Mouse (Mus musculus): Measurements from ENCODE around the gene Pbld2. TPM values are rescaled to one million over a fixed set of nuclear protein-coding genes. Genes with fewer than 3 reads are reported as not detected.
A peak's percentile ranks its signal among the peaks of the same experiment; 100 is the strongest.

Gene Pbld2
- 1 to 10 TPM; 1.2 to 1.6 TPM for total RNA-seq (2021)
- long read RNA-seq, experiment 1, partial matches to known transcripts, result 0 of 1 reads
- long read RNA-seq, experiment 1, other reads (novel, unspliced or antisense), result 1 of 1 reads
- long read RNA-seq, experiment 2, partial matches to known transcripts, result 0 of 3 reads
- long read RNA-seq, experiment 2, other reads (novel, unspliced or antisense), result 3 of 3 reads

DNA sequence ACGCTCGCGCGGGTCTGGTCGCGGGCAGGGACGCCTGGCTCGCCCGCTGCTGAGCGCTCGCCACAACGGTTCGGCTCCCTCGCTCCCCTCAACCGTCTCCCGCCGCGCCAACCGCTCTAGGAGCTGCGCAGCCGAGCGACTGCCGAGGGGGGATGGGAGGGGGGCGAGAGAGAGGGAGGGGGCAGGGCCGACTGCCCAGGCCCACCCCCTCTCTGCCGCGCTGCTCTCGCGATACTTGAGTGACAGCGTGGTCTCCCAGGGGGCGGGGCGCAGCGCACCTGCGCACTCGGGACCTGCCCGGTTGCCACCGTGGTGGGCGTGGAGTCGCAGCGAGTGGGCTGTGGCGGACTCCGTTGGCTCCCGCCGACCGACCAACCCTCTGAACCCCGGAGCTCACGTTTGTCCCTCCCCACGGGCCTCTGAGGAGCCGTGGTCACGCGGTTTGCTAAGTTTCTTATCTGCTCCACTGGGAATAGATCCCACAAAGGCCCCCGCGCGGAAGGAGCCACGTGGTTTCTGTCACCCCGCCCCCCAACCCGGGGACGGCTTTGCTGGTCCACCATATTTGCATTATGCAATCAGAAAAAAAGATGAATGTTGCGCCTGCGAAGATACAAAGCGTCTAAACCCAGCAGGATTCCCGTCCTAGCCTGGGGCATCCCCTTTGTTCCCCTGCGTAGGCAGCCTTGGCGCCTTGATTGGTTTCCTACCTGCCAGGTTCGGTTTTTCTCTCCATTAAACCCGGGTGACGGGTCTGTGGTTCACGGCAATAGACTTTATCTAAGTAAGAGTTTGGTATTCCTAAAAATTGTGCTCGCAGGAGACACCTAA is at the start of gene Pbld2, which contains the start of gene Hnrnph3:
TSS of gene Pbld2 (plus strand) at position 567 of the 831 bp plus-strand sequence.
TSS of gene Hnrnph3 (minus strand) at position 469 of the 831 bp plus-strand sequence.
- peak; percentile 99 for DNase-seq

DNA sequence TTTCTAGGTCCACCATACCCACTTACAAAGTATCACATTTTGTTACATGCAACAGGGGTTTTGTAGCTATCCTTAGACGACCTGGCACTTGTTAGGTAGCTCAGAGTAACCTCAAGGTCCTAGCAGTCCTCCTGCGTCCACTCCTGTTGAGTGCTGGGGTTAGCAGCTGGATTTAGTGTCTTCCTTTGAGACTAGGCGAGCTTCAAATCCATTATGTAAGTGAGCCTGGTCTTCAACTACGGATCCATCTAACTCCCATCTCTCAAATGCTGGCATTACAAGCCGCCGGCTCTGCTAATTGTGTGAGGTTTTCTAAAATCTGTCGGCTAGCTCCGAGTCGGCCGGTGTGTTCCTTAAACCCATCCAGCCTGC is 44.5 kb upstream of the Pbld2 start:
- no peak for DNase-seq

DNA sequence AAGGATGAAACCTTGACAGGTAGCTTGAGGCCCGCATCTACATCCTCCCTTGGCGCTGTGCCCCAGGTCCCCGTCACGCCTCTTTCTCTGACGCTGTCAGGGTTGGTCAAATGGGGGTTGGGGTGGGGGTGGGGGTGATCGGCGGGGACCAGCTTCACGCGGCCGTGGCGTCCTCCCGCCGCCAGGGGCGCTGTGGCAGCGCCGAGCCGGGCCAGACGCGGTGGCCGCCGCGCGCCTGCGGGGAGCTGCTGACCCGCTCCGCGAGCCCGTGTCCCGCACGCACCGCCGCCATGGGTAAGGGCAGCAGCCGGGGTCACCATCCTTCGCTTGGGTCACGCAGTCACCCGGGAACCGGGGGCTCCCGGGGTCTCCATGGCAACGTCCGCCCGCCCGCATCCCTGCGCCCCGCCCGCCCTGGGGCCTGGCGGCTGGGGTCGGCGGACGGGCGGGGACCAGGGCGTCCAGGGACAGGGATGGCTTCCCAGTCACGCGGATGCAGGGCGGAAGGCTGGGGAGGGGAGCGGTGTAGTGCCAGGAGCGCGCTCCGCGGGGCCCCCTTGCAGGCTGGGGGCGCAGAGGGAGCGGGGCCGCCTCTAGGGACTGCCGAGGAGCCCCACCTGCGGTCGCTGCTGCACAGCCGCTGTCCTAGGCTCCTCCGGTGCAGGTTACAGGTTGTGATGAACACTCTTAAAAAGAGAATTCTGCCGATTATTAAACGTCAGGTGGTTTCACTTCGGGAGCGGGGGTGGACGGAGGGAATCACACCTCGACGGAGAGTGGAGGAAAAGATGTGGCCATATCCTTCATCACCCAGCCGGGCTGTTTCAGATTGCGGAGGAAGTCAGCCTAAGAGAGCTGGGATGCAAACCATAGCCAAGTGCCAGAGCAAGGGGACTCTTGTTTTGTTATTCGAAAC is 43.8 kb upstream of the Pbld2 start, which contains the start of gene Rufy2:
TSS of gene Rufy2 (plus strand) at position 185 of the 916 bp plus-strand sequence.
- DNase-seq, result peak; percentile 91

DNA sequence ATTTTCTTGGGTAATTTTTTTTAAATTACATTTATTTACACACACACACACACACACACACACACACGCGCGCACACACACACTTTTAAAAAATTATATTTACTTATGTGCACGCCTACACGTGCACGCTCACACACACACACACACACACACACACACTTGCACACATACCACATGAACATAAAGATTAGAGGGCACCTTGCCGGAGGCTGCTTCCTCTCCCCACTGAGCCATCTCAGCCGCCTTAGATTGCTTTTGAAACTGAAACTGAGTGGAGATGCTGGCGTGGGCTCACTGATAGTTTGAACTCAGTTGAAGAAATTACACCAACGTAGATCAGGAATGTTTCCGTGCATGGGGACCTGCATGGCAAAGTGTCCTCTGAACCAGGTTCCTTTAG is 40.0 kb upstream of the Pbld2 start:
- no peak for DNase-seq

GRCm38 (mm10) chr10:62984495-62984894 is 39.6 kb upstream of the Pbld2 start:
- DNase-seq, result no peak

DNA sequence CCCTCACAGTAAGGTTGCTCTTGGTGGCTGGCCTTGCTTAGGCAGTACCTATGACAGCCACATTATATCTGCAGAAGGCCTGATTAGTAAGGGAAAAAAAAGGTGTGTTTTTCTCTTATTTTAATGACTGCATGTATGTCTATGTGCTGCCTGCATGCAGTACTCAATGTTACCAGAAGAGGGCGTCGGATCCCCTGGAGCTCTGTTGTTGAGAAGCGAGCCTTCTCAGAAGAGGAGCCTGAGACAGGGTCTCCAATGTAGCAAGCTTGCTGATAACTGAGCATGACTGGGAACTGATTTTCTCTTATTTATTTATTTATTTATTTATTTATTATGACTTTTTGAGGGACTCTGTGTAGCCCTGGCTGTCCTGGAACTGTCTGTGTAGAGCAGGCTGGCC is 36.8 kb upstream of the Pbld2 start:
- DNase-seq, result peak; percentile 24

- no peak for DNase-seq
Observed at GRCm38 (mm10) chr10:62990636-62991035, 33.5 kb upstream of the Pbld2 start.

GRCm38 (mm10) chr10:62993991-62994390 is 30.1 kb upstream of the Pbld2 start:
- DNase-seq, result no peak

DNA sequence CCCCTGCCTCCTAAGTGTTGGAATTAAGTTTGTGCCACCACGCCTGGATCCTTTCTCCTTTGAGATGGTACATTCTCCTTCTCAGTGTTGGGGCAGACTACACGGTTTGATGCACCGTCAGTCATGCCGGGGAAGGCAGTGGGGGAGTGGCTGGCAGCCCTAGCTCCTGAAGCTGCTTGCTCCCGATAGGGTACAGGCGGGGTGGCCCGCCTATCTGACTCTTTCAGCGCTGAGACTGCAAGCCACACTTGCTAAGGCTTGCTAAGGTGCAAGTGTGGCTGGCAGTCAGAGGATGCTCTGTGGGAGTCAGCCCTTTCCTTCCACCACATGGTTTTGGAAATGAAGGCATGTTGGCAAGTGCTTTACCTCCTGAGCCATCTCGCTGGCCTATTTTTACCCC is 23.5 kb upstream of the Pbld2 start:
- DNase-seq, result no peak

DNA sequence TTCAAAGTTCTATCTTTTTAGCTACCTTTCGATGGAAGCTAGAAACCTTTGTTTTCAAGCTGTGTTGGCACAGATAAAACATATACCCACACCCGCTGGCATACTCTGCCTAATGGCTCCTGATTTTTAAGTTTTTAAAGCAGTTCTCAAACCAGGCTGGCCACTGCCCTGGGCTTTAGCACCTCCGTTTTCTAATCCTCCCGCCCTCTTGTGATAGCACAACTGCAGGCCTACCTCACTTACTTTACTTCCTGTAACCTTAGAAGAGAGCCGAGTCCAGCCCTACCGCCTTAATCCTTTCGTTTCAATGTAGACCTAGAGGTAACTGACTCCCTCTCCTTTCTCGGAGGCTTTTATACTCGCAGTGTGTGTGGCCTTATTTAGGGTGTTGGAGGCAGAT is 20.9 kb upstream of the Pbld2 start:
- DNase-seq, result no peak

DNA sequence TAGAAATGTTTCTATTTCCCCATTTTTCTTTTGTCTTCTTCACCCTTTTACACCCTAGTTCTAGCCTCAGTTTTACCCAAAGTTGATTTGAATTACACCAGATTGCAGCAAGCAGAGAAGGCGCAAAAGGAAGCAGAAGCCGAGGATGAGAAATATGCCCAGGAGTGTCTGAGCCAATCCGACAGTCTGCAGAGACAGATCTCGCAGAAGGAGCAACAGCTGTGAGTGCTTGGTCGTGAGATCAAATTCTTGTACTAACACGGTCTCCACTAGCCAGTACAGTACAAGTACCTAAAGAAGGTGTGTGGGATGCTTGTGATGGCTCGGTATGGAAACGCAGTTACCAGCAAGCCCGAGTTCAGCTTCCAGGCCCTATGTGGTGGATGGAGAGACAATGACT is 19.6 kb upstream of the Pbld2 start:
- no peak for DNase-seq

GRCm38 (mm10) chr10:63008193-63008592 is 15.9 kb upstream of the Pbld2 start:
- no peak for DNase-seq

- DNase-seq, result no peak
Observed at GRCm38 (mm10) chr10:63010268-63010667, 13.8 kb upstream of the Pbld2 start.

- DNase-seq, result no peak
Observed at GRCm38 (mm10) chr10:63011556-63011955, 12.6 kb upstream of the Pbld2 start.

DNA sequence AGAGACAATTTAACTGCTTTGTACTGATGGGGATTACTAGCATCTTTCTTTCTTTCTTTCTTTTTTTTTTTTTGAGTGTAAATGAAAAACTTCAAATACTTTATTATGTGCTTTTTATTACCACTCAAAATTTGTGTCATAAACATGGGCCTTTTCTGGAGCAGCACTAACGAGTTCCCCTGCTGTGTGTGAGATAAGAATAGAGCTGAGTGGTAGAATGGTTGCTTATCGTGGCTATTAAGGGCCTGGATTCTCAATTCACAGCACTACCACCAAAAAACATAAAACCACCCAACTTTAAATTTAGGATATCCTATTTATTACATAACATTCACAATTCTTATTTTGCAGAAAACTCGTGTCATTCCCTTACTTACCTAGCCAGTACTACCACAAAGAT is 10.6 kb upstream of the Pbld2 start:
- no peak for DNase-seq

DNA sequence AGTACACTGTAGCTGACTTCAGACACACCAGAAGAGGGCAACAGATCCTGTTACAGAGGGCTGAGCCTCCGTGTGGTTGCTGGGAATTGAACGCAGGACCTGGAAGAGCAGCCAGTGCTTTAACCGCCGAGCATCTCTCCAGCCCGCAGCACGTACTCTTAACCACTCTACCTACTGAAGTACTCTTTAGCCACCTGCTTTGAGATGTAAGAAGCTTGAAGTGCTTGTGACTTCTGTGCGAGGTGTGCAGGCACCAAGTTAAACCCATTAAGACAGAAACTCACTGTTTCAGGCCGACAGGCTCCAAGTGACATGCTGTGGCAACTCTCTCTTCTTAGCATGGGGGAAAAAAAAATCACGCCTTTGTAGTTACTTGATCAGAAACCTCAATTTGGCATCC is 9.9 kb upstream of the Pbld2 start:
- no peak for DNase-seq

- DNase-seq, result no peak
Observed at GRCm38 (mm10) chr10:63019304-63019703, 4.8 kb upstream of the Pbld2 start.

DNA sequence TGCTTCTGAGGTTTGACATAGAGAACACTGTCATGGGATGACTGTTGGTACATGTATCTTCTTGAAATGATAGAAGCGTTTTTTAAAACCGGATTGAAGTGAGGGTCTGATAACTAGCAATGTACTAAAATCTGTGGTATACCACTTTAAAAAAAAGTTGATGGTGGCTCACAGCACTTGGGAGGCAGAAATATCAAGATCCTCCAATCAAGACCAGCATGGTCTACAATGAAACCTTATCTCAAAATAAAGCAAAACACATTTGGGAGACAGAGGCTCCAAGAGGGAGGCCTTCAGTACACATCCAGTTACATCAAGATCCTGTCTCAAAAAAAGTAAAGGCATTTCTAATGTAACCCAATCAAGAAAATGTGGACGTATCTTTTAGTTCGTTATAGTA is 2.4 kb upstream of the Pbld2 start:
- no peak for DNase-seq

- no peak for DNase-seq
Observed at GRCm38 (mm10) chr10:63022541-63023120, 1.5 kb upstream of the Pbld2 start.

- DNase-seq, result peak; percentile 71
Observed at GRCm38 (mm10) chr10:63023121-63023748, 880 bp upstream of the Pbld2 start.

GRCm38 (mm10) chr10:63024580-63024910 is 430 bp downstream of the Pbld2 start:
- DNase-seq, result peak; percentile 60

DNA sequence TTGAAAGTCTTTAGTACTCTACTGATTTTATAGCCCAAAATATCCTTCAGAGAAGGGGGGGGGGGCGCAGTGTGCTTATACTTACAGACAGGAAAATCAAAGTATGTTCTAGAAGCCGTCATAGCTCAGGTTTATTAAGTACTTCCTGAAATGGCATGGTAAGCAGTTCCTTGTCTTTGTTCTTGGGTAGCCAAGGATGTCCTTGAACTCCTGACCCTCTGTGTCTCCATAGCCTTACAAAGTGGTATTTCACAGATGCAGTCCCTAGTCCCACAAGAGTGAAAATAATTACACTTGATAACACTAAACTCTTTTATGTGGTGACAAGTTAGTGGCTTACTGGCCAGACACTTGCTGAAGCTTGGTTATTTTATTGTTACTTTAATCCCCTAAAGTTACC is 901 bp downstream of the Pbld2 start:
- DNase-seq, result no peak
